Mouse (Mus musculus): Measurements from ENCODE around the gene Psenen.

Gene Psenen

DNA sequence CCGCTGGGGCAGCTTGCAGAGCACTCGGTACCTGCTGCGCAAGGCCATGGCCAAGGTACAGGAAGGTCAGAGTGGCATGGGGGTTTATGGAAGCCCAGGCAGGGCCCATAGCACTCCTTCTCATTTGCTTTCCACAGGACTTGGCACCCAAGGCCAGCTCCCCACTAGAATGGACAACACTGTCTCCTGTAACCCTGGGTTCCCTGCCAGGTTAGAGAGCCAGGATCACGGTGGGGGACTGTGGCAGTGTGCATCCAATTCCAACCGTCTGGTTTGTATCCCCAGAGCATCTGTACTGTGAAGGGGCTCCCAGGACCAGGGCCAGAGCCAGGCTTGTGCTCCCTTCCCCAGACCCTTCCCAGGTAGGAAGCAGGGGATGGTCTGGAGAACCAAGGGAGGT, 42.6 kb downstream of the Psenen start:
- in situ Hi-C loops (cut with MboI; ENCODE audit: low sequenced_read_pairs): no loop called here

DNA sequence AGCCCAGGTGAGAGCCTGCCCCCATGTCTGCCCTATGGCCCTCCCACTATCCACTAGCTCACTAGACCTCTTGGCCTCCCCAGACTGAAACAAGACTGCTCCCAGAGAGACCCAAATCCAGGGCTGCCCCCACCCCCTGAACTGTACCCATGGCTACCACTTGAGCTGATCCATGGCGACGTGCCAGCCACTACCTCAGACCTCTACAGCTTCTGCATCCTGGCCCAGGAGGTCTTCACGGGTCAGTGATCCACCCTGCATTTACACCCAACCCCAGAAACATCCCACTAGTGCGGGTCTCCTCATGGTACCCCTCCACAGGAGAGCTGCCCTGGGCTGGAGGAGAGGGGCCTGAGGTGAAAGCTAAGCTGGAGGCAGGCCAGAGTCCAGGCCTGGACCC, 43.0 kb downstream of the Psenen start:
- in situ Hi-C loops (cut with MboI; ENCODE audit: low sequenced_read_pairs): no loop called here

DNA sequence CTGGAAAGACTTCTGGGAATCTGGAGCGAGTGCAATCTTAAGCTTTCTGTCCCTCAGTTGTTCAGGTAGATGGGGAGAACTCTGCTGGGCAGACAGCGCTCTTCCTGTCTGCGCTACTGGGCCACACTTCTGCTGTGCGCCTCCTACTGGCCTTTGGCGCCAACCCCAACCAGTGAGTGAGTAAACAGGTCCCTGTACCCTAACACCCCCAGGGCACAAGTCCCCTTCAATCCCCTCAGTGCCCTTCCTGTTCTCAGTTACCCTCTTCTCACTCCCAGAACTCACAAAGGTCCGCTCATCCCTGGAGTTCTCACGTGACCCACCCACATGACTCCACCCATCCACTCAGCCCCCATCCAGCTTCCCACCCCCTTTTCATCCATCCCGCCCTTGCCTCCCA, 45.1 kb downstream of the Psenen start:
- in situ Hi-C loops (cut with MboI; ENCODE audit: low sequenced_read_pairs): no loop called here

- in situ Hi-C loops (cut with MboI; ENCODE audit: low sequenced_read_pairs): no loop called here
These were observed 48.2 kb downstream of the Psenen start for GRCm38 (mm10) chr7:30515003-30515760.
